Mouse (Mus musculus) C2C12 (cell line): Measurements from ENCODE around the gene Bend6.

Experiments used
- CEBPB ChIP-seq: IDR thresholded peaks from one replicate; pipeline ENCODE4 v1.6.1; 2011; ENCODE audit warnings: low read depth, mild to moderate bottlenecking, control low read depth, moderate library complexity
- CTCF ChIP-seq: IDR thresholded peaks from one replicate; pipeline ENCODE4 v1.5.1; 2011; ENCODE audit not compliant: control insufficient read depth, insufficient read depth, insufficient read length
- MAX ChIP-seq: IDR thresholded peaks from one replicate; pipeline ENCODE4 v1.6.1; 2011; ENCODE audit warnings: mild to moderate bottlenecking, control low read depth
- MYOD1 ChIP-seq: IDR thresholded peaks from one replicate; pipeline ENCODE4 v1.6.1; 2011; ENCODE audit warnings: low read depth; ENCODE audit not compliant: control insufficient read depth, insufficient read length
- MYOG ChIP-seq: IDR thresholded peaks from one replicate; pipeline ENCODE4 v1.6.1; 2011; ENCODE audit not compliant: control insufficient read depth, insufficient read length; ENCODE audit errors: extremely low read depth
- USF1 ChIP-seq: IDR thresholded peaks from one replicate; pipeline ENCODE4 v1.6.1; 2011; ENCODE audit warnings: low read depth, mild to moderate bottlenecking, control low read depth, moderate library complexity

- TF ChIP-seq CEBPB = no peak
- TF ChIP-seq CTCF = no peak
- TF ChIP-seq MYOD1 = no peak
- no peak for TF ChIP-seq MYOG
- TF ChIP-seq USF1 = no peak
- no peak for TF ChIP-seq MAX
Measured at GRCm38 (mm10) chr1:33942638-33943037, 35.0 kb upstream of the Bend6 start.
